Mouse (Mus musculus) heart, postnatal 0 days (tissue): ENCODE data around the gene Gstz1. TPM values are rescaled to one million over a fixed set of nuclear protein-coding genes. Genes with fewer than 3 reads are reported as not detected.
"Not testable (repeated sequence)": the region's sequence is repeated elsewhere in the genome, so short reads cannot be mapped to it uniquely, and the experiment has no call there.

ENCODE experiments used
- ATAC-seq: fragments of 200-750 bp; cut with Nextera tagmentation; 2 replicates; pipeline ENCODE4 v1.8.0; 2017; ENCODE audit warnings: low read depth, moderate number of reproducible peaks, moderate library complexity; ENCODE audit not compliant: insufficient read depth
- DNase-seq: peaks from one replicate; pipeline ENCODE4 v3.0.0-alpha.2; 2016; ENCODE audit warnings: low spot score
- H3K27ac ChIP-seq: fragments of 300-500 bp; sonication (generic); 2 replicates; pipeline ENCODE4 v1.5.1; 2014; ENCODE audit warnings: low read depth, mild to moderate bottlenecking
- H3K27me3 ChIP-seq: fragments of 300-500 bp; sonication (generic); 2 replicates; pipeline ENCODE4 v1.6.1; 2014; ENCODE audit warnings: low read length, mixed read lengths; ENCODE audit not compliant: control insufficient read depth, insufficient read depth
- H3K36me3 ChIP-seq: fragments of 300-500 bp; sonication (generic); replicated peaks from 2 replicates; pipeline ENCODE4 v1.6.1; 2014; ENCODE audit warnings: low read length, mixed read lengths; ENCODE audit not compliant: control insufficient read depth, insufficient read depth
- H3K4me1 ChIP-seq: fragments of 300-500 bp; sonication (generic); 2 replicates; pipeline ENCODE4 v1.6.1; 2014; ENCODE audit warnings: antibody characterized with exemption; ENCODE audit not compliant: control insufficient read depth, insufficient read depth
- H3K4me2 ChIP-seq: fragments of 300-500 bp; sonication (generic); 2 replicates; pipeline ENCODE4 v1.6.1; 2014; ENCODE audit warnings: low read depth, mild to moderate bottlenecking, low read length, moderate library complexity
- H3K4me3 ChIP-seq: fragments of 300-500 bp; sonication (generic); 2 replicates; pipeline ENCODE4 v1.5.1; 2014; ENCODE audit warnings: low read depth, low read length
- H3K9ac ChIP-seq: fragments of 300-500 bp; sonication (generic); replicated peaks from 2 replicates; pipeline ENCODE4 v1.6.1; 2014; ENCODE audit warnings: low read depth, low read length, mixed read lengths
- H3K9me3 ChIP-seq: fragments of 300-500 bp; sonication (generic); replicated peaks from 2 replicates; pipeline ENCODE4 v1.6.1; 2016; ENCODE audit warnings: low read length; ENCODE audit not compliant: control insufficient read depth
- CTCF ChIP-seq: IDR thresholded peaks from 2 replicates; pipeline ENCODE4 v1.5.1; 2016; ENCODE audit warnings: antibody characterized with exemption, control low read depth, low read depth
- EP300 ChIP-seq: IDR thresholded peaks from 2 replicates; pipeline ENCODE4 v1.6.1; 2016; ENCODE audit warnings: antibody characterized with exemption, low read depth
- WGBS: fragments of 180-500 bp; shearing (Covaris S2); extraction: QIAGEN DNeasy Blood & Tissue Kit; methylation state at CpG from one replicate; pipeline ENCODE4 v1.1.7; 2014; 5-methylcytosine and 5-hydroxymethylcytosine counted together
- polyA plus RNA-seq: library from polyadenylated mRNA; unstranded; fragments of >200 nt; fragmentation: Nextera tagmentation; extraction: Ambion mirVana; gene quantifications from 2 replicates; pipeline ENCODE4 v1.2.1, GENCODE M21; 2015
- total RNA-seq: library from RNA; depleted of rRNA; stranded (reverse); fragments of >200 nt; gene quantifications from 2 replicates; pipeline ENCODE4 v1.2.3, GENCODE M21; 2014; ENCODE audit warnings: low replicate concordance

Gene Gstz1
- total and polyA plus RNA-seq, 2 experiments from 2014 or later, result 36.2 to 62.9 TPM

GRCm38 (mm10) chr12:87196310-87196709, 49.3 kb downstream of the Gstz1 start:
- ATAC-seq (no peak), DNase-seq (no peak)
- no peak overlapping the region for H3K4me2 ChIP-seq
- H3K27ac ChIP-seq, result no peak overlapping the region
- TF ChIP-seq EP300 (no peak), CTCF (no peak)
- H3K36me3 ChIP-seq, result no peaks in the 10 kb centered on the region
- H3K9ac ChIP-seq, result no peak overlapping the region
- H3K4me1 ChIP-seq, result no peaks in the 10 kb centered on the region; the same call in 1 of the 2 replicates
- H3K9me3 ChIP-seq, result no peaks in the 10 kb centered on the region
- H3K4me3 ChIP-seq, result no peak overlapping the region
- no peaks in the 10 kb centered on the region for H3K27me3 ChIP-seq

- Histone ChIP-seq H3K27me3 (no peaks in the 10 kb centered on the region), H3K27ac (no peak overlapping the region), H3K4me3 (peak overlapping the region; percentile 97), H3K4me2 (peak overlapping the region; percentile 99), H3K9ac (no peak overlapping the region), H3K4me1 (no peaks in the 10 kb centered on the region; the same call in 1 of the 2 replicates), H3K36me3 (no peaks in the 10 kb centered on the region), H3K9me3 (no peaks in the 10 kb centered on the region)
- no peak for DNase-seq
- 63% methylated on average over 6 of the region's 6 CpGs for WGBS
- TF ChIP-seq EP300 (no peak), CTCF (no peak)
- no peak for ATAC-seq
Measured at GRCm38 (mm10) chr12:87198792-87199191, 51.8 kb downstream of the Gstz1 start.

GRCm38 (mm10) chr12:87199206-87199972, 52.4 kb downstream of the Gstz1 start, which contains the start of gene Samd15:
TSS of gene Samd15 (plus strand) at chr12:87199723.
- no peaks in the 10 kb centered on the region; the same call in 1 of the 2 replicates for H3K4me1 ChIP-seq
- H3K27ac ChIP-seq, result peak within 1 kb of the TSS; percentile 74
- no peaks in the 10 kb centered on the region for H3K27me3 ChIP-seq
- H3K4me2 ChIP-seq, result peak within 1 kb of the TSS; percentile 99
- no peaks in the 10 kb centered on the region for H3K36me3 ChIP-seq
- ATAC-seq (peak; percentile 48), DNase-seq (peak; percentile 20)
- WGBS, result under 1% methylated on average over 38 of the region's 38 CpGs
- peak within 1 kb of the TSS; percentile 95 for H3K9ac ChIP-seq
- TF ChIP-seq EP300 (no peak), CTCF (no peak)
- no peaks in the 10 kb centered on the region for H3K9me3 ChIP-seq
- H3K4me3 ChIP-seq, result peak within 1 kb of the TSS; percentile 97

- Histone ChIP-seq H3K4me2 (peak within 1 kb of the TSS; percentile 99), H3K9me3 (no peaks in the 10 kb centered on the region), H3K27me3 (no peaks in the 10 kb centered on the region), H3K4me1 (no peaks in the 10 kb centered on the region; the same call in 1 of the 2 replicates), H3K9ac (peak within 1 kb of the TSS; percentile 95), H3K27ac (peak within 1 kb of the TSS; percentile 74), H3K36me3 (no peaks in the 10 kb centered on the region), H3K4me3 (peak within 1 kb of the TSS; percentile 97)
- ATAC-seq, result peak; percentile 93
- DNase-seq, result peak; percentile 78
- under 1% methylated on average over 65 of the region's 70 CpGs for WGBS
- TF ChIP-seq EP300, result no peak
- no peak for TF ChIP-seq CTCF
Measured at GRCm38 (mm10) chr12:87199973-87200586, 53.1 kb downstream of the Gstz1 start, which contains the start of gene Tmed8. TSS of gene Tmed8 (minus strand) at chr12:87200454.

GRCm38 (mm10) chr12:87201694-87202093, 54.7 kb downstream of the Gstz1 start:
- no peak overlapping the region for H3K9ac ChIP-seq
- H3K9me3 ChIP-seq, result no peaks in the 10 kb centered on the region
- H3K27ac ChIP-seq, result no peak overlapping the region
- 48% methylated on average over 5 of the region's 5 CpGs for WGBS
- H3K4me1 ChIP-seq, result no peaks in the 10 kb centered on the region; the same call in 1 of the 2 replicates
- ATAC-seq (no peak), DNase-seq (no peak)
- H3K4me2 ChIP-seq, result no peak overlapping the region
- H3K36me3 ChIP-seq, result no peaks in the 10 kb centered on the region
- H3K27me3 ChIP-seq, result no peaks in the 10 kb centered on the region
- 0 out of 2 replicates have a peak, but pooled peaks have one; percentile 4 for TF ChIP-seq CTCF
- no peak for TF ChIP-seq EP300
- no peak overlapping the region for H3K4me3 ChIP-seq

GRCm38 (mm10) chr12:87205789-87206188, 58.8 kb downstream of the Gstz1 start:
- not testable (repeated sequence) for H3K27me3 ChIP-seq, H3K27ac ChIP-seq, H3K4me2 ChIP-seq, H3K36me3 ChIP-seq, H3K9ac ChIP-seq, H3K4me1 ChIP-seq, DNase-seq, H3K9me3 ChIP-seq, ATAC-seq, H3K4me3 ChIP-seq
- 88% methylated on average over 5 of the region's 5 CpGs for WGBS
